25 mouse cellular contexts compared by ENCODE assay signal in genomic region chr1:171821331-171821730, GRCm38 (mm10). TPM values are rescaled to one million over a fixed set of nuclear protein-coding genes. Genes with fewer than 3 reads are reported as not detected.
A peak's percentile ranks its signal among the peaks of the same experiment; 100 is the strongest.
DNase-seq lines count a peak whose midpoint lies in the region; ATAC-seq and TF ChIP-seq lines count a peak whose summit lies in the region.
"Had no signal": no experiment of that assay in that cellular context is flagged by ENCODE, and none has a peak within 500 bp of the region (broad histone marks: within the 10 kb centered on the region; RNA-seq: fewer than 3 reads in every experiment).

No protein-coding gene starts in this region.

- DNase-seq in liver, postnatal 0 days, result no peak
- DNase-seq in liver (no peak), R1 (ENCODE audit: low read depth, low spot score) (peak; percentile 62)
- no peak for DNase-seq in layer of hippocampus, postnatal 25 days (ENCODE audit: extremely low spot score in 1 of 2, low spot score in 1 of 2)
- DNase-seq in lung, postnatal 25 days (ENCODE audit: low spot score), result no peak
- DNase-seq in lung, adult 2 months, result no peak
- DNase-seq: adrenal gland, adult 2 months; adrenal gland, postnatal 25 days; cerebellum, adult 18-20 months; cerebellum, adult 9-11 months; cerebellum, postnatal 36 days; embryo, embryonic 11 days; forebrain, postnatal 0 days; gastrocnemius, postnatal 14 days; heart, postnatal 36 days had no signal

- H3K4me3 ChIP-seq in liver, postnatal 0 days (ENCODE audit: low read depth, low read length), result no peak overlapping the region
- H3K4me3 ChIP-seq in lung, adult 2 months (replicated peaks; ENCODE audit: extremely low read depth, low read depth, low read length), result no peak overlapping the region
- H3K4me3 ChIP-seq: embryonic facial prominence, embryonic 12.5 days; forebrain, embryonic 12.5 days; heart, embryonic 13.5 days; hindbrain, embryonic 12.5 days had no signal

- 50% methylated on average over 1 of the region's 1 CpGs for WGBS in liver, postnatal 0 days (ENCODE audit: insufficient replicate concordance)
- WGBS in lung, adult 2 months, result 25% methylated on average over 1 of the region's 1 CpGs

- no peak for TF ChIP-seq EP300 in liver, postnatal 0 days (IDR thresholded peaks at IDR 0.05; ENCODE audit: low read depth)

- H3K4me1 ChIP-seq in liver, postnatal 0 days (ENCODE audit: insufficient read depth), result 0 out of 2 replicates have a peak, but pooled peaks cover 2% of the 10 kb centered on the region
- no peaks in the 10 kb centered on the region for H3K4me1 ChIP-seq in lung, adult 2 months (ENCODE audit: control insufficient read depth, insufficient read depth, low read length)
- H3K4me1 ChIP-seq: embryonic facial prominence, embryonic 12.5 days; forebrain, embryonic 12.5 days; heart, embryonic 13.5 days; hindbrain, embryonic 12.5 days had no signal

- H3K27ac ChIP-seq in liver, postnatal 0 days (ENCODE audit: low read depth), result 0 out of 2 replicates have a peak overlapping the region, but pooled peaks have one; percentile 42
- H3K27ac ChIP-seq: embryonic facial prominence, embryonic 12.5 days; forebrain, embryonic 12.5 days; heart, embryonic 13.5 days; hindbrain, embryonic 12.5 days had no signal

- no peak for TF ChIP-seq POLR2A in lung, adult 2 months (IDR thresholded peaks at IDR 0.05; ENCODE audit: borderline replicate concordance, extremely low read depth, low read depth, low read length)

- H3K27me3 ChIP-seq in liver, postnatal 0 days (ENCODE audit: insufficient read depth, low read length), result no peaks in the 10 kb centered on the region
- H3K27me3 ChIP-seq: CH12.LX; embryonic facial prominence, embryonic 12.5 days; forebrain, embryonic 12.5 days; heart, embryonic 13.5 days; hindbrain, embryonic 12.5 days had no signal

- no peak for ATAC-seq in liver, postnatal 0 days
- peak; percentile 83 for ATAC-seq in megakaryocyte, adult 5-6 weeks (ENCODE audit: poor library complexity, severe bottlenecking)
- ATAC-seq: activated CD4-positive, CD25-positive, alpha-beta regulatory T cell, adult 4 months; forebrain, postnatal 0 days; hindbrain, embryonic 16.5 days; inflammation-experienced regulatory T-cells, adult 6 months had no signal

- H3K9ac ChIP-seq in liver, postnatal 0 days (replicated peaks), result no peak overlapping the region
- H3K9ac ChIP-seq: embryonic facial prominence, embryonic 12.5 days; forebrain, embryonic 12.5 days; forebrain, postnatal 0 days; heart, embryonic 13.5 days; hindbrain, embryonic 12.5 days had no signal

- no peaks in the 10 kb centered on the region for H3K36me3 ChIP-seq in liver, postnatal 0 days (replicated peaks; ENCODE audit: insufficient read depth, low read length)
- H3K36me3 ChIP-seq: embryonic facial prominence, embryonic 12.5 days; forebrain, embryonic 12.5 days; G1E; heart, embryonic 13.5 days; hindbrain, embryonic 12.5 days had no signal

- no peak overlapping the region for H3K4me2 ChIP-seq in liver, postnatal 0 days (ENCODE audit: low read depth, low read length)
- H3K4me2 ChIP-seq: embryonic facial prominence, embryonic 12.5 days; forebrain, embryonic 12.5 days; heart, embryonic 13.5 days; hindbrain, embryonic 12.5 days had no signal

- TF ChIP-seq CTCF in liver, postnatal 0 days (IDR thresholded peaks at IDR 0.05; ENCODE audit: low read depth), result no peak
- TF ChIP-seq CTCF in lung, adult 2 months (IDR thresholded peaks at IDR 0.05; ENCODE audit: insufficient read depth, low read length), result no peak

- no peaks in the 10 kb centered on the region for H3K9me3 ChIP-seq in liver, postnatal 0 days (ENCODE audit: low read length)
- H3K9me3 ChIP-seq: embryonic facial prominence, embryonic 12.5 days; forebrain, embryonic 12.5 days; heart, embryonic 13.5 days; hindbrain, embryonic 12.5 days had no signal

RNA-seq across cellular contexts. Expression of gene Cd84, which starts 18.2 kb away (rescaled TPM):
- 10.8 and 11.2 TPM in 2 replicates for polyA plus RNA-seq in liver, postnatal 0 days (2015; fragmentation: Nextera tagmentation; extraction: Ambion mirVana)
- 153 and 188 TPM in 2 replicates for total RNA-seq in megakaryocyte, adult 5-6 weeks (2015)
- total RNA-seq in megakaryocyte, adult 5-6 weeks (2017), result 269 and 296 TPM in 2 replicates
- 1 to 10 TPM; 2.6 to 3.7 TPM for total RNA-seq in layer of hippocampus, postnatal 25 days (2021)
- polyA plus RNA-seq in lung, adult 2 months (2012; rRNA removed), result 3.4 and 6.2 TPM in 2 replicates
- polyA plus RNA-seq: G1E had no signal

RNA-seq across cellular contexts. Expression of gene Slamf1, which starts 54.4 kb away (rescaled TPM):
- polyA plus RNA-seq in liver, postnatal 0 days (2015; fragmentation: Nextera tagmentation; extraction: Ambion mirVana), result 2.4 and 2.5 TPM in 2 replicates
- total RNA-seq in megakaryocyte, adult 5-6 weeks (2015), result not detected in 2 replicates
- not detected in 2 replicates for total RNA-seq in megakaryocyte, adult 5-6 weeks (2017)
- total RNA-seq in layer of hippocampus, postnatal 25 days (2021), result under 1 TPM; 0.12 to 0.33 TPM
- polyA plus RNA-seq in lung, adult 2 months (2012; rRNA removed), result 0.25 and 0.54 TPM in 2 replicates
- total RNA-seq: adrenal gland, adult 2 months; adrenal gland, postnatal 25 days; gastrocnemius, postnatal 14 days had no signal
- polyA plus RNA-seq: G1E had no signal

Comparison
In these comparisons a context has a peak if more than half of its experiments do, and no peak if none do; other contexts are left out.
1. RNA of gene Cd84, which starts 18.2 kb away (total RNA-seq): 153 to 296 TPM in megakaryocyte, adult 5-6 weeks; 2.6 to 3.7 TPM in layer of hippocampus, postnatal 25 days; every median in the first group is over 10 times any median in the second.